Mouse (Mus musculus): ENCODE data around the gene Gm36864. TPM values are rescaled to one million over a fixed set of nuclear protein-coding genes. Genes with fewer than 3 reads are reported as not detected.
"Not testable (repeated sequence)": the region's sequence is repeated elsewhere in the genome, so short reads cannot be mapped to it uniquely, and the experiment has no call there.

Gene Gm36864
- total RNA-seq (2021): not detected

DNA sequence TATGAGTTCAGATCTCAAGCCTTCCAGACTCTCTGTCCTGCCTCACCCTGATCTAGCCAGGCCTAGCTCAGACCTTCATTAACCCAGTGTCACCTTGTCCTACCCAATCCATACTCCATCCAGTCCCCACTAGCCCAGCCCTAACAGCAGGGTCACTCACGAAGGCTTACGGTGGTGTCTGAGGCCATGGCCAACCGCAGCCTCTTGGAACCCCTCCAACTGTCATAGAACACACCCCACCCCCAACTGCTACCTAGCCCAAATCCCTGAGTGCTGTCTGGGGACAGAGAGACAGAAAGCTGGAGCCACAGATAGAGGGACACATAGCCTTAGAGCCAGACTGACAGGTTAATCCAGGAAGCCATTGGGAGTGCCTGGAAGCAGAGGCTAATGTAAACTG lies at the start of gene Gm36864:
Gm36864 (plus strand) TSS at position 269 of the 400 bp plus-strand sequence.
- intact Hi-C loops (cut with DNase I): no loop called here
- DNase-seq (ENCODE audit: low spot score in 2 of 2): no peak

DNA sequence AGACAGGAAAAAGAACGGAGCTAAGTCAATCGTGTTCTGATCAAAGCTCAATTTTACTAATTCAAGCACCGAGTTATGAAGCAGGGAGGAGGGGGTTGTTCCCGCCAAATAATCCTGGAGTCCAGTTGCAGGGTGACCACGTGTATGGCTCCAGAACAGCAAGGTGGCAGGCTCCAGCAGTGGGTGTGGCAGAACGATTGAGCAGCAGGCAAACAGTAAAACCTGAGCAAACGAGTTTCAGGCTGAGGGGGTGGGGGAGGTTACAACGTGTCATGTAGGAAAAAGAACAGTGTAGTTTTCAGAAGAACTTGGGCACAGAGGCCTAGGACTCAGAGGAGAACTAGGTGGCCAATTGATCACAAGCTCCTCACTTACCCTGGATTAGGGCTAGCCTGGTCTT lies 49.5 kb upstream of the Gm36864 start:
- intact Hi-C loops (cut with DNase I); DNase-seq (ENCODE audit: low spot score in 2 of 2): not testable (repeated sequence)

GRCm38 (mm10) chr7:44187936-44188335 lies 48.0 kb upstream of the Gm36864 start, which contains the start of gene Klk1b24:
Klk1b24 (plus strand) TSS chr7:44188236.
- not testable (repeated sequence) for DNase-seq (ENCODE audit: low spot score in 2 of 2)

GRCm38 (mm10) chr7:44193466-44193865 lies 42.5 kb upstream of the Gm36864 start:
- intact Hi-C loops (cut with DNase I); DNase-seq (ENCODE audit: low spot score in 2 of 2): not testable (repeated sequence)

More at GRCm38 (mm10) chr7:44187936-44188335, 48.0 kb upstream of the Gm36864 start, which contains the start of gene Klk1b24:
- intact Hi-C loops (cut with DNase I): not testable (repeated sequence)

- intact Hi-C loops (cut with DNase I): no loop called here
- no peak for DNase-seq (ENCODE audit: low spot score in 2 of 2)
Observed at GRCm38 (mm10) chr7:44197891-44198290, 38.1 kb upstream of the Gm36864 start, which contains the start of gene Klk1b3. Klk1b3 (plus strand) TSS chr7:44198191.

DNA sequence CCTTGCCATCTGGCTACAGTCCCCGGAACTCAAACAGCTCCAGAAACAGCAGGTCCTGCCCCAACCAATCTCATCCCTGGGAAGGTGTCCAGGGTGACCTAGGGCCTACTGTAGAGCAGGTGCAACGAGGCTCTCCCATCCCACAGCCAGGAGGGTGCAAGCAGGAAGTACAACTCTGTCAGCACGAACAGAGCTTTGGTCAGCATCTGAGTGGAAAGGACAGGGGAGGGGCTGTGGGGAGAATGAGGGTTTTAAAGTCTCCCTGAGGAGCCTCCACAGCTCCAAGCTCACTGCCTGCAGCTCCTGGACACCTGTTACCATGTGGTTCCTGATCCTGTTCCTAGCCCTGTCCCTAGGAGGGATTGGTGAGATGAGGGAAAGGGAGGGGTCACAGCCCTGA lies 28.8 kb upstream of the Gm36864 start, which contains the start of gene Klk1b4:
Klk1b4 (plus strand) TSS at position 301 of the 400 bp plus-strand sequence.
- DNase-seq (ENCODE audit: low spot score in 2 of 2); intact Hi-C loops (cut with DNase I): not testable (repeated sequence)

- intact Hi-C loops (cut with DNase I): no loop called here
- DNase-seq (ENCODE audit: low spot score in 2 of 2): no peak
Observed at GRCm38 (mm10) chr7:44208307-44208706, 27.7 kb upstream of the Gm36864 start.

- intact Hi-C loops (cut with DNase I): no loop called here
- DNase-seq (ENCODE audit: low spot score in 2 of 2): no peak
Observed at GRCm38 (mm10) chr7:44215645-44216044, 20.3 kb upstream of the Gm36864 start, which contains the start of gene Klk1b5. Klk1b5 (plus strand) TSS chr7:44215945.

DNA sequence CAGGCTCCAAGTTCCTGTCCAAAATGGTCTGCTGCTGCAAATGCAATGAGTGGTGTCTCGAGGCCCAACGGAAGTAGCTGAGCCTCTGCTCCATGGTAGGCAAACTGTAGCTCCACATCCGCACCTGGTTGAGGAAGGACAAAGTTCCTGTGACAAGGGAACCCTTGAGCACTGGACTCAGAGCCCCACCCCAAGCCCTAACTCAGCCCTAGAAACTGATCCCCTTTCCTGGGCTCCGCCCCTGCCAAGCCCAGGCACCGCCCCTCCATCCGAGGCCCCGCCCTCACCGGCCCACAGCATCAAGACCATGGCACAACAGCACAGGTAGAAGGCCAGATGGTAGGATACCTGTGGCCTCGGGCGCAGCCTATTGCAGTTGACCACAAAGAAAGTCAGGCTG lies 14.4 kb upstream of the Gm36864 start:
- intact Hi-C loops (cut with DNase I); DNase-seq (ENCODE audit: low spot score in 2 of 2): not testable (repeated sequence)

GRCm38 (mm10) chr7:44222335-44222734 lies 13.6 kb upstream of the Gm36864 start:
- DNase-seq (ENCODE audit: low spot score in 2 of 2); intact Hi-C loops (cut with DNase I): not testable (repeated sequence)

- intact Hi-C loops (cut with DNase I): no loop called here
- DNase-seq (ENCODE audit: low spot score in 2 of 2): no peak
Observed at GRCm38 (mm10) chr7:44225076-44225475, 10.9 kb upstream of the Gm36864 start, which contains the start of gene Klk1. Klk1 (plus strand) TSS chr7:44225360.

DNA sequence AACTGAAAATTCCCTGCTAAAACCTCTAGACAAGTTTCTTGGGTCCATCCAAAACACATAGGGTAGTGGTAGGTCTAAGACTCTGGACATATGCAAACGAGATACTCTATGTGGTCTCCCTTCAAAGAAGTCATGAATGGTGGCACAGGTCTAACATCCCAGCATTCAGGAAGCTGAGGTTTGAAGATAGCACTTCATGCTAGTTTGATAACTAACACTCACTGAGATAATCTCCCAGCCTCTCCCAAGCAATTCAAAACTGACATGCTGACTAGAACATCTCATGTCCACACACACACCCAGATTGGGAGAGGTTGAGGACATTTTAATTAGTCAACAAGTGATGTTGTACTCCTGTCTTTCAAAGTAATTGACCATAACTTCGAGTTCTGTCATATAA lies 3.9 kb downstream of the Gm36864 start:
- no peak for DNase-seq (ENCODE audit: low spot score in 2 of 2)
- intact Hi-C loops (cut with DNase I): loop anchor here (10.0 kb wide), 1 partner anchor 565 kb away; the partner anchor contains the start of gene Ctu1

- intact Hi-C loops (cut with DNase I): loop anchor here (10.0 kb wide), 1 partner anchor 566 kb away; the partner anchor contains the start of gene Ctu1
- no peak for DNase-seq (ENCODE audit: low spot score in 2 of 2)
Observed at GRCm38 (mm10) chr7:44240712-44241111, 4.7 kb downstream of the Gm36864 start.

DNA sequence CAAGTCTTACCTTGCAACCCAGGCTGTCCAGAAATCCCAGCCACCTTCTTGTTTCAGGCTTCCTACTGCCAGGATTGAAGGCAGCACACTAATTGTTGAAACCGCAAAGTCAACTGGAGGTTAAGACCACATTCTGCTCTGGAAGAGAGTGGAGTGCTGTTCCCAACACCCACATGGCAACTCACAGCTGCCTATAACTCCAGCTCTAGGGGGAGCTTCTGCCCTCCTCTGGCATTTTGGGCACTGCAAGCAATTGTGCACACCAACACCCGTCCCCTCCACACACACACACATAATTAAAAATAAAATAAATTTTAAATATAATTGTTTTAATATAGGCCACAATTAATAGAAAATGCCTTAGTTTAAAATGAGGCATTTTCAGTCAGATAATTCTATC lies 5.2 kb downstream of the Gm36864 start:
- intact Hi-C loops (cut with DNase I): loop anchor here (10.0 kb wide), 1 partner anchor 566 kb away; the partner anchor contains the start of gene Ctu1

DNA sequence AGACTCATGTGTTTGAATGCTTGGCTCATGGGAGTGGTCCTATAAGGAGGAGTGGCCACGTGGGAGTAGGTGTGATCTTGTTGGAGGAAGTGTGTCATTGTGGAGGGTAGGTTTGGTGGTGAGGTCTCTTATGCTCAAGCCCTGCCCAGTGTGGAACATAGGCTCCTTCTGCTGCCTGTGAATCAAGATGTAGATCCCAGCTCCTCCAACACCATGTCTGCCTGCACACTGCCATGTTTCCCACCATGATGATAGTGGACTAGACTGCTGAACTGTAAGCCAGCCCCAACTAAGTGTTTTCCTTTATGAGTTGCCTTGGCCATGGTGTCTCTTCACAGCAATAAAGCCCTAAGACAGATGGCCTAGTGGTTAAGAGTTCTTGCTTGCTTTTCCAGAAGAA lies 8.1 kb downstream of the Gm36864 start:
- no peak for DNase-seq (ENCODE audit: low spot score in 2 of 2)
- intact Hi-C loops (cut with DNase I): loop anchor here (10.0 kb wide), 1 partner anchor 569 kb away; the partner anchor contains the start of gene Ctu1

More for the DNA sequence above, 5.2 kb downstream of the Gm36864 start:
- DNase-seq (ENCODE audit: low spot score in 2 of 2): no peak

DNA sequence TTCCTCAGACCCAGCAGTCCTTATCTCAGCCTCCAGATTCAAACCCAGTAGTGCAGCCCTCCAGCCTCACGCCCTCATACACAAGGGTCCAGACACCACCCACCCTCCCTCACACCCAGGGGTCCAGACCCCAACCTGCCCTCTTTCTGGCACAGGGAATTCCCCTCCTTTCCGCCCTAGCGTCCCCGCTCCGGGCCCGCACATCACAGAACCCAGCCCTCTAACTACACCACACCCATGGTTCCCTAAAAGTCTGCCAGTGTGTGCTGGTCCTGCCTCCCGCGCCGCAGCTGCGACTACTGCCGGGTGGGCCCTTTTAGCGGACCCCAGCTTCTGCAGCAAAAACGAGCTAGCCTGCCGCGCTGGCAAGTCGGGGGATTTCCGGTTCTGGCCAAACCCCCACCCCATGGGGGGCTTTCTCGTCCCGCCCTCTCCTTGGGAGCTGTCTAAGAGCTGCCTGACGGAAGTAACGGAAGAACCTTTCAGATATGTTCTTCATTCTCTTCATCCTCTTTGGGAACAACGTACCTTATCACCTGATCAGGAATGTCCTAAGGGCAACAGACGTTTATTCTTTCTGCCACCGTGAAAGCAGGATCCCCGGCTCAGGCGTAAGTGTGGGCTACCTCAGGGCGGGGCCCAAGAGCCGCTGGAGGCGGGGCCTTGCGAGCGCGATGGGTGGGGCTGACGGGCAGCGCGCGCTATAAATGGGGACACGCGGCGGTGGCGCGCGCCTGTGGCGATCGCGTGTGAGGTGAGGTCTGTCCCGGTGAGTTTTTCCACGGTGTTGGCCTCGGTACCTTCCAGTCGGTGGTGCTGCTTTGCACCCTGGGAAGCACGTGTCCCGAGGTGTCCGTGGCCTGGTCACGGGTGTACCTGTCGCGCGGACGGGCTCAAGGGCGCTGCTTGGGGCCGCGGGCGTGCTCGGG lies 10.3 kb downstream of the Gm36864 start, which contains the start of the genes 1700028J19Rik and 2410002F23Rik:
1700028J19Rik (minus strand) TSS at position 641 of the 929 bp plus-strand sequence.
2410002F23Rik (plus strand) TSS at position 668 of the 929 bp plus-strand sequence.
- intact Hi-C loops (cut with DNase I): loop anchor here (10.0 kb wide), 1 partner anchor 572 kb away; the partner anchor contains the start of gene Ctu1
- DNase-seq (ENCODE audit: low spot score in 2 of 2): peak; percentile 93

DNA sequence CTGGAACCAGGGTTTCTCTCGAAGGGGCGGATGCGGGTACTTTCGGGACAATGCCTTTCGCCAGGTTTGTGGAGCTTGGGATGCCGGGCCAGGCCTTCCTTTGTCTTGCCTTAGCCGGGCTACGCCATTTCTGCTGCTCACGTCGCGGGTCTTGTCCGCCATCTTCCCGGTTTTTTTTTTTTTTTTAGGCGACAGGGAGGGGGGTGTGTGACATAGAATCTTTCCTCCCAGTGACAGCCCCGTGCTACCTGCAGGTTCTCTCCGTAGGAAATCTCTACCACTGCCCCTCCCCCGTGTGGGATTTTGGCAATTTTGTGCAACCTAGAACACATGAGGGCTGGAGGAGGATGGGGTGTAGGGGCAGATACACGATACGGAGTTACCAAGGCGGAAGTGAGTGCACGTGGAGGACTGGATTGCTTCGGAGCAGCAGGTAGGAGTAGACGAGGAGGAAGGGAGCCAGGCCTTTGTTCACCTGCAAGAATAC lies 11.1 kb downstream of the Gm36864 start:
- DNase-seq (ENCODE audit: low spot score in 2 of 2): peak; percentile 32 to 56
- intact Hi-C loops (cut with DNase I): loop anchor here (10.0 kb wide), 1 partner anchor 572 kb away; the partner anchor contains the start of gene Ctu1

GRCm38 (mm10) chr7:44247971-44248370 lies 12.0 kb downstream of the Gm36864 start:
- DNase-seq (ENCODE audit: low spot score in 2 of 2): no peak

DNA sequence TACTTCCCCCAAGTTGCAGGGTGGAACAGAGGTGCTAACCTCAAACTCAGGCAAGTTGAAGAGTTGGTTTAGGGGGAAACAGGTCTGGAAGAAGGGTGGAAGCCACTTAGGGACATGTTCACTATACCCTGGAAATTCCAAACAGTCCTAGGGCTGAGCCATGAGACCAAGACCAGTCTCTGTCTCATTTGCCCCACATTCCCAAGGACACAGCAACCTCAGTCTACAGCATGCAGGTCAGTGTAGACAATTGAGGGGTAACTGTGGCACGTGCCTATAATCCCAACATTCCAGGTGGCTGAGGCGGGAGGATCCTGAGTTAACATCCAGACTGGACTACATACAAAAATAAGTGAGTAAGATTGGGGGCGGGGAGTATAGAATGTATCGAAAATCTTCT lies 13.3 kb downstream of the Gm36864 start:
- no peak for DNase-seq (ENCODE audit: low spot score in 2 of 2)
- intact Hi-C loops (cut with DNase I): loop anchor here (10.0 kb wide), 1 partner anchor 574 kb away; the partner anchor contains the start of gene Ctu1

More at GRCm38 (mm10) chr7:44247971-44248370, 12.0 kb downstream of the Gm36864 start:
- intact Hi-C loops (cut with DNase I): loop anchor here (10.0 kb wide), 1 partner anchor 573 kb away; the partner anchor contains the start of gene Ctu1
